In genomic region chr17:34496539-34496938, GRCm38 (mm10) we compare ENCODE assay signal across 27 mouse cellular contexts. TPM values are rescaled to one million over a fixed set of nuclear protein-coding genes. Genes with fewer than 3 reads are reported as not detected.
"Had no signal": no experiment of that assay in that cellular context is flagged by ENCODE, and none has a peak within 500 bp of the region (broad histone marks: within the 10 kb centered on the region; RNA-seq: fewer than 3 reads in every experiment).

No protein-coding gene starts in this region.

- H3K9ac ChIP-seq: limb, embryonic 12.5 days; limb, embryonic 15.5 days; liver, embryonic 14.5 days; liver, postnatal 0 days; lung, embryonic 14.5 days; midbrain, embryonic 12.5 days; midbrain, embryonic 15.5 days; neural tube, embryonic 12.5 days; neural tube, embryonic 15.5 days had no signal

- H3K36me3 ChIP-seq: limb, embryonic 12.5 days; limb, embryonic 15.5 days; midbrain, embryonic 12.5 days; midbrain, embryonic 15.5 days; neural tube, embryonic 12.5 days; neural tube, embryonic 15.5 days had no signal

- DNase-seq: kidney, adult 18-20 months; kidney, adult 9 months; kidney, postnatal 14 days; kidney, postnatal 4 days; left cerebral cortex, postnatal 4 days; liver, postnatal 0 days; lung, embryonic 14.5 days; right cerebral cortex, adult 18-20 months; right cerebral cortex, postnatal 14 days; thymus, adult 2 months; thymus, postnatal 25 days had no signal

- ATAC-seq: liver, postnatal 0 days; lung, postnatal 0 days; midbrain, embryonic 15.5 days had no signal

- H3K27ac ChIP-seq: limb, embryonic 12.5 days; limb, embryonic 15.5 days; liver, embryonic 14.5 days; macrophage; midbrain, embryonic 12.5 days; midbrain, embryonic 15.5 days; neural tube, embryonic 12.5 days; neural tube, embryonic 15.5 days had no signal

- H3K27me3 ChIP-seq: limb, embryonic 12.5 days; limb, embryonic 15.5 days; midbrain, embryonic 12.5 days; midbrain, embryonic 15.5 days; neural tube, embryonic 12.5 days; neural tube, embryonic 15.5 days had no signal

- H3K4me3 ChIP-seq: limb, embryonic 12.5 days; limb, embryonic 15.5 days; midbrain, embryonic 12.5 days; midbrain, embryonic 15.5 days; neural tube, embryonic 12.5 days; neural tube, embryonic 15.5 days had no signal

- H3K9me3 ChIP-seq: limb, embryonic 12.5 days; limb, embryonic 15.5 days; midbrain, embryonic 12.5 days; midbrain, embryonic 15.5 days; neural tube, embryonic 12.5 days; neural tube, embryonic 15.5 days had no signal

- H3K4me1 ChIP-seq: limb, embryonic 12.5 days; limb, embryonic 15.5 days; midbrain, embryonic 12.5 days; midbrain, embryonic 15.5 days; neural tube, embryonic 12.5 days; neural tube, embryonic 15.5 days had no signal

- H3K4me2 ChIP-seq: limb, embryonic 12.5 days; limb, embryonic 15.5 days; liver, embryonic 11.5 days; lung, embryonic 14.5 days; midbrain, embryonic 12.5 days; midbrain, embryonic 15.5 days; neural tube, embryonic 12.5 days; neural tube, embryonic 15.5 days had no signal

RNA-seq across cellular contexts. Expression of gene Btnl4, which starts 19.4 kb away (rescaled TPM):
- total RNA-seq: layer of hippocampus, adult 18-20 months; layer of hippocampus, postnatal 14 days; left cerebral cortex, adult 8-10 months; left cerebral cortex, postnatal 14 days; left cerebral cortex, postnatal 4 days; megakaryocyte, adult 5-6 weeks had no signal
- polyA plus RNA-seq: kidney, embryonic 16.5 days; limb, embryonic 12.5 days; limb, embryonic 15.5 days; liver, embryonic 11.5 days; liver, embryonic 14.5 days; liver, postnatal 0 days; lung, embryonic 14.5 days; macrophage; midbrain, embryonic 12.5 days; midbrain, embryonic 15.5 days; neural tube, embryonic 12.5 days; neural tube, embryonic 15.5 days had no signal

RNA-seq across cellular contexts. Expression of gene Btnl6, which starts 20.6 kb away (rescaled TPM):
- total RNA-seq: layer of hippocampus, adult 18-20 months; layer of hippocampus, postnatal 14 days; left cerebral cortex, adult 8-10 months; left cerebral cortex, postnatal 14 days; left cerebral cortex, postnatal 4 days; megakaryocyte, adult 5-6 weeks had no signal
- polyA plus RNA-seq: kidney, embryonic 16.5 days; limb, embryonic 12.5 days; limb, embryonic 15.5 days; liver, embryonic 11.5 days; liver, embryonic 14.5 days; liver, postnatal 0 days; lung, embryonic 14.5 days; lung, postnatal 0 days; midbrain, embryonic 12.5 days; midbrain, embryonic 15.5 days; neural tube, embryonic 12.5 days; neural tube, embryonic 15.5 days had no signal
